ENCODE assay signal across 11 mouse cellular contexts in the genomic region with DNA sequence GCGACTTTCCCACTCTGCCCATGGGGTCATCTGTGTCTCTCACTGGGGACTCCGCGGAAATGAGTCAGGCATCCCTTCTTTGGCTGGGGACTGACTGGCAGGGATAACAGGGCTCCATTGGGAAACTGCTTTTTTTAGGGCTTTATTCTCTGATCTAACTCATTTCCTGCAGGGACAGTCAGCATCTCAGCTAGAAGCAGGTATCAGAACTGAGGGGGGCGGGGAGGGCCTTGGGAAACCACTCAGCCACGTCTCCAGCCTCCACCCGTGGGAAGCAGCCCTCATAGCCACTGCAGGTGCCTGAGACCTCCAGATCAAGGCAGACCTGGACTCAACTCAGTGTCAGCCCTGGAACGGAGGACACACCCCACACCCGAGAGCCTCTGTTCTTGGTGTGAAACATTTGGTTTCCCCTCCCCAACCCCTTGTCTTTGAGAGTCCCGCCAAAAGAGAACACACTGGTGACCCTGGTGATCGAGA.
A peak's percentile ranks its signal among the peaks of the same experiment; 100 is the strongest.
DNase-seq lines count a peak whose midpoint lies in the region; ATAC-seq lines count a peak whose summit lies in the region.
"Had no signal": no experiment of that assay in that cellular context is flagged by ENCODE, and none has a peak within 500 bp of the region (broad histone marks: within the 10 kb centered on the region; RNA-seq: fewer than 3 reads in every experiment).

No protein-coding gene starts in this region.

- H3K36me3 ChIP-seq in limb, embryonic 13.5 days = peaks cover 39% of the 10 kb centered on the region
- peaks cover 18% of the 10 kb centered on the region for H3K36me3 ChIP-seq in limb, embryonic 10.5 days
- H3K36me3 ChIP-seq in hindbrain, embryonic 11.5 days (ENCODE audit: control insufficient read depth, insufficient read depth, low read length) = 0 out of 2 replicates have a peak, but pooled peaks cover 2% of the 10 kb centered on the region
- H3K36me3 ChIP-seq in neural tube, embryonic 12.5 days = peaks cover 22% of the 10 kb centered on the region

- no peak overlapping the region for H3K4me3 ChIP-seq in limb, embryonic 13.5 days
- H3K4me3 ChIP-seq in limb, embryonic 10.5 days = no peak overlapping the region
- no peak overlapping the region for H3K4me3 ChIP-seq in hindbrain, embryonic 11.5 days (ENCODE audit: low read depth, low read length)
- H3K4me3 ChIP-seq in neural tube, embryonic 12.5 days = no peak overlapping the region
- H3K4me3 ChIP-seq: heart, embryonic 15.5 days had no signal

- ATAC-seq in limb, embryonic 13.5 days (ENCODE audit: low FRiP score, low read depth) = no peak
- ATAC-seq in hindbrain, embryonic 11.5 days (ENCODE audit: low FRiP score) = peak; percentile 32
- peak; percentile 78 for ATAC-seq in neural tube, embryonic 12.5 days (ENCODE audit: low FRiP score, low read depth)
- ATAC-seq in CD4-positive, CD25-positive, alpha-beta regulatory T cell, adult 4 months = no peak

- no peaks in the 10 kb centered on the region for H3K9me3 ChIP-seq in limb, embryonic 13.5 days
- no peaks in the 10 kb centered on the region for H3K9me3 ChIP-seq in limb, embryonic 10.5 days (replicated peaks)
- no peaks in the 10 kb centered on the region for H3K9me3 ChIP-seq in hindbrain, embryonic 11.5 days (ENCODE audit: control insufficient read depth, low read length)
- no peaks in the 10 kb centered on the region for H3K9me3 ChIP-seq in neural tube, embryonic 12.5 days
- H3K9me3 ChIP-seq: heart, embryonic 15.5 days had no signal

- 36% methylated on average over 10 of the region's 10 CpGs for WGBS in limb, embryonic 13.5 days
- WGBS in limb, embryonic 10.5 days = 34% methylated on average over 10 of the region's 10 CpGs
- WGBS in hindbrain, embryonic 11.5 days = 35% methylated on average over 10 of the region's 10 CpGs
- 28% methylated on average over 10 of the region's 10 CpGs for WGBS in neural tube, embryonic 12.5 days

- no peak overlapping the region for H3K9ac ChIP-seq in limb, embryonic 13.5 days
- H3K9ac ChIP-seq in hindbrain, embryonic 11.5 days (ENCODE audit: low read depth, low read length) = peak overlapping the region; percentile 40; the same call in 1 of the 2 replicates
- no peak overlapping the region for H3K9ac ChIP-seq in neural tube, embryonic 12.5 days
- H3K9ac ChIP-seq: heart, embryonic 15.5 days had no signal

- no peak for DNase-seq in limb, embryonic 10.5 days (ENCODE audit: low spot score)
- DNase-seq in cerebellum, postnatal 10 days = peak; percentile 53 to 64
- no peak for DNase-seq in hindbrain, embryonic 11.5 days (ENCODE audit: low spot score)
- no peak for DNase-seq in thymus, postnatal 36 days
- no peak for DNase-seq in left cerebral cortex, adult 11 months (ENCODE audit: low spot score)
- DNase-seq: adrenal gland, postnatal 14 days; kidney, postnatal 10 days had no signal

- 0 out of 2 replicates have a peak overlapping the region, but pooled peaks have one; percentile 14 for H3K4me2 ChIP-seq in limb, embryonic 13.5 days (replicated peaks)
- H3K4me2 ChIP-seq in hindbrain, embryonic 11.5 days (replicated peaks; ENCODE audit: low read depth, low read length) = no peak overlapping the region; the same call in 1 of the 2 replicates
- peak overlapping the region; percentile 46 for H3K4me2 ChIP-seq in neural tube, embryonic 12.5 days (replicated peaks)
- H3K4me2 ChIP-seq: heart, embryonic 15.5 days had no signal

- H3K27me3 ChIP-seq in limb, embryonic 13.5 days = no peaks in the 10 kb centered on the region
- 0 out of 2 replicates have a peak, but pooled peaks cover 4% of the 10 kb centered on the region for H3K27me3 ChIP-seq in limb, embryonic 10.5 days (ENCODE audit: low read depth, poor library complexity, severe bottlenecking)
- H3K27me3 ChIP-seq in hindbrain, embryonic 11.5 days (ENCODE audit: control insufficient read depth, insufficient read depth, low read length) = no peaks in the 10 kb centered on the region
- no peaks in the 10 kb centered on the region for H3K27me3 ChIP-seq in neural tube, embryonic 12.5 days (replicated peaks)
- H3K27me3 ChIP-seq: heart, embryonic 15.5 days had no signal

- H3K27ac ChIP-seq in limb, embryonic 13.5 days = no peak overlapping the region
- no peak overlapping the region for H3K27ac ChIP-seq in limb, embryonic 10.5 days
- H3K27ac ChIP-seq in hindbrain, embryonic 11.5 days (ENCODE audit: low read depth, low read length) = peak overlapping the region; percentile 36; the same call in 1 of the 2 replicates
- H3K27ac ChIP-seq in neural tube, embryonic 12.5 days = no peak overlapping the region
- H3K27ac ChIP-seq: heart, embryonic 15.5 days had no signal

- peaks cover 16% of the 10 kb centered on the region for H3K4me1 ChIP-seq in limb, embryonic 13.5 days
- peaks cover 14% of the 10 kb centered on the region for H3K4me1 ChIP-seq in limb, embryonic 10.5 days
- H3K4me1 ChIP-seq in hindbrain, embryonic 11.5 days (replicated peaks; ENCODE audit: control insufficient read depth, insufficient read depth, low read length) = peaks cover 10% of the 10 kb centered on the region
- peaks cover 19% of the 10 kb centered on the region for H3K4me1 ChIP-seq in neural tube, embryonic 12.5 days

Comparison
In these comparisons a context has a peak if more than half of its experiments do, and no peak if none do; other contexts are left out.
1. ATAC-seq: peak in hindbrain, embryonic 11.5 days (single experiment) and neural tube, embryonic 12.5 days (single experiment); none in limb, embryonic 13.5 days (single experiment) and CD4-positive, CD25-positive, alpha-beta regulatory T cell, adult 4 months (single experiment).
2. DNase-seq: peak in cerebellum, postnatal 10 days (2 of 2); none in limb, embryonic 10.5 days (single experiment), hindbrain, embryonic 11.5 days (single experiment), thymus, postnatal 36 days (0 of 2) and left cerebral cortex, adult 11 months (single experiment).